ENCODE assay signal across 11 mouse cellular contexts in the genomic region with DNA sequence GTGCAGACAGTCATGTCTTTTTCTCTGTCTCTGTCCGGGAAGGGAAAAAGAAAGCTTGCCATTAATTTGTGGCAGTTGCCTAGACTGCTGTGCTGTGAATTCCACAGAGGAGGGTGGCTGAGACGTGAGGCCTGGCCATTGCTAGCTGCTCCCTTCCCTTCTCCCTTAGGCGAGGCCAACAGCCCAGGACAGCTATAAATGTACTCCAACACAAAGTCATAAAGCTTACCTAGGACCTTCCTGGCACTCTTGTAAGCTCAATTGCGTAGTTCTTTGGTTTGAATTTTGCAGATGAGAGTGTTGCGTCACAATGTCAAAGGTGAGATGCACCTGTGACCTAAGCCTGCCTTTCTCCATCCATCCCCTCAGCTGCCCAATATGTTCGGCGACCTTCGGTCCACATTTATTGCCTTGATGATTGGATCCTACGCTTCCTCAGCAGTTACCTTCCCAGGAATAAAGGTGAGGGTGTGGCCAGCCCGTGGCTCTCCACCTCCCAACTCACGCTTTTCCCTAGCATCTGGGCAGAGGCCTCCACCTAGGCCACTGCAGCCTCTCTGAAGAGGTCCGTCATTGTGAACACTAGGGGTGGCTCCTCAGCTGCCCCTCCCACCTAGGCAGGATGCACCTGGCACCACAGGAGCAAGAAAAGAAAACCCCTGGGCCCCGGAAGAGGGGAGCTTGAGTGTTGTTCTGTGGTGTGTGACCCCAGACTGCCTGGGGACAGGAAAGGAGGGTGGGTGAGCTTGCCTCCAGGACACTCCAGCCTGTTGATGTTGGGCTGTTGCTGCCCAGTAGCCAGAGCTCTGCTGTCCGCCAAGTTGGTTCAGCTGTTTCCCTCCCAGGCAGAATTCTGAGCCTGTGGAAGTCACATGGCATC. TPM values are rescaled to one million over a fixed set of nuclear protein-coding genes. Genes with fewer than 3 reads are reported as not detected.
DNase-seq lines count a peak whose midpoint lies in the region; ATAC-seq and TF ChIP-seq lines count a peak whose summit lies in the region.
"Had no signal": no experiment of that assay in that cellular context is flagged by ENCODE, and none has a peak within 500 bp of the region (broad histone marks: within the 10 kb centered on the region; RNA-seq: fewer than 3 reads in every experiment).

No protein-coding gene starts in this region.

- H3K4me3 ChIP-seq in embryonic facial prominence, embryonic 12.5 days: no peak overlapping the region
- no peak overlapping the region for H3K4me3 ChIP-seq in embryonic facial prominence, embryonic 10.5 days
- H3K4me3 ChIP-seq in stomach, embryonic 16.5 days (replicated peaks; ENCODE audit: low read length): no peak overlapping the region
- no peak overlapping the region for H3K4me3 ChIP-seq in stomach, postnatal 0 days (ENCODE audit: low read depth, low read length)
- H3K4me3 ChIP-seq: erythroblast, embryonic 14.5 days; megakaryocyte, embryonic 14.5 days had no signal

- H3K27me3 ChIP-seq in embryonic facial prominence, embryonic 12.5 days: no peaks in the 10 kb centered on the region
- H3K27me3 ChIP-seq in embryonic facial prominence, embryonic 10.5 days (replicated peaks; ENCODE audit: low read depth, poor library complexity, severe bottlenecking): no peaks in the 10 kb centered on the region
- no peaks in the 10 kb centered on the region for H3K27me3 ChIP-seq in stomach, embryonic 16.5 days (ENCODE audit: control insufficient read depth, insufficient read depth, low read length)
- H3K27me3 ChIP-seq in stomach, postnatal 0 days (ENCODE audit: control insufficient read depth, insufficient read depth, low read length): no peaks in the 10 kb centered on the region
- H3K27me3 ChIP-seq: megakaryocyte, embryonic 14.5 days had no signal

- no peak overlapping the region for H3K4me2 ChIP-seq in embryonic facial prominence, embryonic 12.5 days (replicated peaks)
- no peak overlapping the region for H3K4me2 ChIP-seq in stomach, embryonic 16.5 days (ENCODE audit: low read depth, low read length)
- H3K4me2 ChIP-seq in stomach, postnatal 0 days (replicated peaks; ENCODE audit: low read depth): no peak overlapping the region
- H3K4me2 ChIP-seq: hindbrain, embryonic 14.5 days had no signal

- no peak for TF ChIP-seq CTCF in stomach, postnatal 0 days (IDR thresholded peaks at IDR 0.05; ENCODE audit: low read depth)

- no peak overlapping the region for H3K9ac ChIP-seq in embryonic facial prominence, embryonic 12.5 days
- no peak overlapping the region for H3K9ac ChIP-seq in stomach, embryonic 16.5 days (ENCODE audit: low read length)
- H3K9ac ChIP-seq in stomach, postnatal 0 days (ENCODE audit: low read length): no peak overlapping the region
- H3K9ac ChIP-seq: hindbrain, embryonic 14.5 days had no signal

- no peaks in the 10 kb centered on the region for H3K4me1 ChIP-seq in embryonic facial prominence, embryonic 12.5 days
- H3K4me1 ChIP-seq in embryonic facial prominence, embryonic 10.5 days: peaks cover 23% of the 10 kb centered on the region
- peaks cover 10% of the 10 kb centered on the region for H3K4me1 ChIP-seq in stomach, embryonic 16.5 days (ENCODE audit: control insufficient read depth, insufficient read depth, low read length)
- H3K4me1 ChIP-seq in stomach, postnatal 0 days (replicated peaks; ENCODE audit: control insufficient read depth, insufficient read depth): peaks cover 4% of the 10 kb centered on the region; the same call in 1 of the 2 replicates

- H3K9me3 ChIP-seq in embryonic facial prominence, embryonic 12.5 days: no peaks in the 10 kb centered on the region
- 0 out of 2 replicates have a peak, but pooled peaks cover 5% of the 10 kb centered on the region for H3K9me3 ChIP-seq in embryonic facial prominence, embryonic 10.5 days
- H3K9me3 ChIP-seq in stomach, embryonic 16.5 days (replicated peaks; ENCODE audit: control insufficient read depth, low read length): no peaks in the 10 kb centered on the region
- H3K9me3 ChIP-seq in stomach, postnatal 0 days (ENCODE audit: control insufficient read depth, low read length): no peaks in the 10 kb centered on the region

- DNase-seq in embryonic facial prominence, embryonic 10.5 days (ENCODE audit: low spot score): no peak
- no peak for DNase-seq in stomach, postnatal 0 days (ENCODE audit: low spot score)
- peak; percentile 86 for DNase-seq in yolk sac, embryonic 10.5 days (ENCODE audit: low spot score)
- DNase-seq in frontal cortex, adult 2 months (ENCODE audit: extremely low spot score in 1 of 2, low spot score in 1 of 2): no peak
- no peak for DNase-seq in frontal cortex, postnatal 10 days (ENCODE audit: low spot score in 2 of 2)

- 0 out of 2 replicates have a peak overlapping the region, but pooled peaks have one; percentile 25 for H3K27ac ChIP-seq in embryonic facial prominence, embryonic 12.5 days
- H3K27ac ChIP-seq in embryonic facial prominence, embryonic 10.5 days (replicated peaks): no peak overlapping the region
- H3K27ac ChIP-seq in stomach, embryonic 16.5 days (ENCODE audit: low read length): no peak overlapping the region
- no peak overlapping the region; the same call in 1 of the 2 replicates for H3K27ac ChIP-seq in stomach, postnatal 0 days (replicated peaks)
- H3K27ac ChIP-seq: hindbrain, embryonic 14.5 days had no signal

- 78% methylated on average over 14 of the region's 14 CpGs for WGBS in embryonic facial prominence, embryonic 12.5 days
- WGBS in embryonic facial prominence, embryonic 10.5 days: 76% methylated on average over 14 of the region's 14 CpGs
- WGBS in stomach, embryonic 16.5 days: 77% methylated on average over 14 of the region's 14 CpGs
- WGBS in stomach, postnatal 0 days: 70% methylated on average over 14 of the region's 14 CpGs

- H3K36me3 ChIP-seq in embryonic facial prominence, embryonic 12.5 days: no peaks in the 10 kb centered on the region
- peaks cover 16% of the 10 kb centered on the region for H3K36me3 ChIP-seq in embryonic facial prominence, embryonic 10.5 days (replicated peaks)
- H3K36me3 ChIP-seq in stomach, embryonic 16.5 days (ENCODE audit: control insufficient read depth, insufficient read depth, low read length): no peaks in the 10 kb centered on the region
- H3K36me3 ChIP-seq in stomach, postnatal 0 days (ENCODE audit: control insufficient read depth, insufficient read depth, low read length): no peaks in the 10 kb centered on the region; the same call in 1 of the 2 replicates

- ATAC-seq in embryonic facial prominence, embryonic 12.5 days (ENCODE audit: insufficient number of reproducible peaks, insufficient read depth, low FRiP score, low TSS enrichment): no peak
- peak; percentile 46; the same call in 1 of the 2 replicates for ATAC-seq in stomach, embryonic 16.5 days (ENCODE audit: insufficient read depth, low FRiP score)
- no peak for ATAC-seq in stomach, postnatal 0 days (ENCODE audit: low FRiP score, low TSS enrichment)
- ATAC-seq in neutrophil, adult 5-6 weeks (ENCODE audit: extremely low read depth, insufficient number of reproducible peaks, low FRiP score, poor library complexity, severe bottlenecking): peak; percentile 86

- no peak for TF ChIP-seq EP300 in stomach, postnatal 0 days (optimal IDR thresholded peaks at IDR 0.05)

RNA-seq across cellular contexts. Expression of gene Pitpna, which starts 27.1 kb away (rescaled TPM):
- polyA plus RNA-seq in embryonic facial prominence, embryonic 12.5 days (2016; fragmentation: Nextera tagmentation; extraction: Ambion mirVana): 96.0 TPM in 2 replicates
- polyA plus RNA-seq in embryonic facial prominence, embryonic 10.5 days (2016; fragmentation: Nextera tagmentation; extraction: Ambion mirVana): 61.5 TPM in 2 replicates
- polyA plus RNA-seq in stomach, embryonic 16.5 days (2015; fragmentation: Nextera tagmentation; extraction: Ambion mirVana): 59.1 and 63.1 TPM in 2 replicates
- polyA plus RNA-seq in stomach, postnatal 0 days (2015; fragmentation: Nextera tagmentation; extraction: Ambion mirVana): 79.3 and 84.3 TPM in 2 replicates
- 88.9 and 113 TPM in 2 replicates for total RNA-seq in neutrophil, adult 5-6 weeks (2017)
- polyA plus RNA-seq in frontal cortex, adult 2 months (2012; rRNA removed): 221 and 251 TPM in 2 replicates

RNA-seq across cellular contexts. Expression of gene Slc43a2, which starts 29.3 kb away (rescaled TPM):
- 6.3 and 7.4 TPM in 2 replicates for polyA plus RNA-seq in embryonic facial prominence, embryonic 12.5 days (2016; fragmentation: Nextera tagmentation; extraction: Ambion mirVana)
- polyA plus RNA-seq in embryonic facial prominence, embryonic 10.5 days (2016; fragmentation: Nextera tagmentation; extraction: Ambion mirVana): 5.1 and 5.6 TPM in 2 replicates
- 4.1 and 5.0 TPM in 2 replicates for polyA plus RNA-seq in stomach, embryonic 16.5 days (2015; fragmentation: Nextera tagmentation; extraction: Ambion mirVana)
- polyA plus RNA-seq in stomach, postnatal 0 days (2015; fragmentation: Nextera tagmentation; extraction: Ambion mirVana): 5.7 and 6.4 TPM in 2 replicates
- 44.0 and 48.4 TPM in 2 replicates for total RNA-seq in neutrophil, adult 5-6 weeks (2017)
- 26.7 and 26.9 TPM in 2 replicates for polyA plus RNA-seq in frontal cortex, adult 2 months (2012; rRNA removed)

RNA-seq across cellular contexts. Expression of gene Scarf1, which starts 47.4 kb away (rescaled TPM):
- 6.5 and 7.0 TPM in 2 replicates for polyA plus RNA-seq in embryonic facial prominence, embryonic 12.5 days (2016; fragmentation: Nextera tagmentation; extraction: Ambion mirVana)
- polyA plus RNA-seq in embryonic facial prominence, embryonic 10.5 days (2016; fragmentation: Nextera tagmentation; extraction: Ambion mirVana): 4.8 and 5.1 TPM in 2 replicates
- 6.2 and 6.7 TPM in 2 replicates for polyA plus RNA-seq in stomach, embryonic 16.5 days (2015; fragmentation: Nextera tagmentation; extraction: Ambion mirVana)
- 2.8 and 2.9 TPM in 2 replicates for polyA plus RNA-seq in stomach, postnatal 0 days (2015; fragmentation: Nextera tagmentation; extraction: Ambion mirVana)
- total RNA-seq in neutrophil, adult 5-6 weeks (2017): not detected in 2 replicates
- 3.3 and 4.1 TPM in 2 replicates for polyA plus RNA-seq in frontal cortex, adult 2 months (2012; rRNA removed)

RNA-seq across cellular contexts. Expression of gene Rilp, which starts 50.9 kb away (rescaled TPM):
- 0.31 and 0.75 TPM in 2 replicates for polyA plus RNA-seq in embryonic facial prominence, embryonic 12.5 days (2016; fragmentation: Nextera tagmentation; extraction: Ambion mirVana)
- polyA plus RNA-seq in embryonic facial prominence, embryonic 10.5 days (2016; fragmentation: Nextera tagmentation; extraction: Ambion mirVana): 0.17 and 0.23 TPM in 2 replicates
- polyA plus RNA-seq in stomach, embryonic 16.5 days (2015; fragmentation: Nextera tagmentation; extraction: Ambion mirVana): 1.4 and 1.7 TPM in 2 replicates
- polyA plus RNA-seq in stomach, postnatal 0 days (2015; fragmentation: Nextera tagmentation; extraction: Ambion mirVana): 2.7 and 3.5 TPM in 2 replicates
- 0.86 TPM in 1 of 2 replicates, not detected in the other for total RNA-seq in neutrophil, adult 5-6 weeks (2017)
- 2.0 and 2.9 TPM in 2 replicates for polyA plus RNA-seq in frontal cortex, adult 2 months (2012; rRNA removed)

Comparison
In these comparisons a context has a peak if more than half of its experiments do, and no peak if none do; other contexts are left out.
1. ATAC-seq: peak in stomach, embryonic 16.5 days (single experiment) and neutrophil, adult 5-6 weeks (single experiment); none in embryonic facial prominence, embryonic 12.5 days (single experiment) and stomach, postnatal 0 days (single experiment).